Mouse (Mus musculus) MEL (cell line): ENCODE measurements around the gene Tnip3. TPM values are rescaled to one million over a fixed set of nuclear protein-coding genes. Genes with fewer than 3 reads are reported as not detected.

Experiments
- DNase-seq: peaks from one replicate; pipeline ENCODE4 v3.0.0; 2011; ENCODE audit warnings: low read depth, low spot score
- H3K27ac ChIP-seq: 2 replicates; pipeline ENCODE4 v1.5.1; 2012; ENCODE audit warnings: low read depth, mild to moderate bottlenecking, control low read depth, low read length, moderate library complexity; ENCODE audit not compliant: control insufficient read depth
- H3K27me3 ChIP-seq, 2 experiments: fragments of 150-350 bp in 1 of 2; sonication (generic) in 1 of 2; 2 replicates each; pipeline ENCODE4 v1.6.1; 2012; ENCODE audit warnings: low read length in 2 of 2, mild to moderate bottlenecking in 2 of 2, improper control_type of control experiment in 1 of 2, moderate library complexity in 1 of 2; ENCODE audit not compliant: insufficient read depth in 2 of 2, control insufficient read depth in 1 of 2
- H3K36me3 ChIP-seq, 2 experiments: 2 replicates each; pipeline ENCODE4 v1.6.1; 2012 to 2014; ENCODE audit warnings: low read length in 2 of 2, improper control_type of control experiment in 1 of 2, inconsistent platforms in 1 of 2, mild to moderate bottlenecking in 1 of 2; ENCODE audit not compliant: insufficient read depth in 2 of 2, control insufficient read depth in 1 of 2
- H3K4me1 ChIP-seq, 2 experiments: fragments of 150-350 bp in 1 of 2; sonication (generic) in 1 of 2; 2 replicates each; pipeline ENCODE4 v1.6.1; 2012; ENCODE audit warnings: low read length in 2 of 2, improper control_type of control experiment in 1 of 2, mild to moderate bottlenecking in 1 of 2; ENCODE audit not compliant: insufficient read depth in 2 of 2, control insufficient read depth in 1 of 2
- H3K4me3 ChIP-seq, 2 experiments: fragments of 150-350 bp in 1 of 2; sonication (generic) in 1 of 2; 2 replicates each; pipeline ENCODE4 v1.5.1; 2012; ENCODE audit warnings: low read depth in 2 of 2, low read length in 2 of 2, mild to moderate bottlenecking in 2 of 2, moderate library complexity in 2 of 2, control low read depth in 1 of 2, improper control_type of control experiment in 1 of 2; ENCODE audit not compliant: control insufficient read depth in 1 of 2, insufficient read depth in 1 of 2
- H3K79me2 ChIP-seq: 2 replicates; pipeline ENCODE4 v1.6.1; 2012; ENCODE audit warnings: mild to moderate bottlenecking, low read length, moderate library complexity; ENCODE audit not compliant: control insufficient read depth, poor library complexity, insufficient read depth
- H3K9ac ChIP-seq: 2 replicates; pipeline ENCODE4 v1.6.1; 2012; ENCODE audit warnings: low read depth, mild to moderate bottlenecking, control low read depth, low read length, moderate library complexity; ENCODE audit not compliant: control insufficient read depth, poor library complexity, severe bottlenecking
- H3K9me3 ChIP-seq: fragments of 150-350 bp; sonication (generic); replicated peaks from 2 replicates; pipeline ENCODE4 v1.6.1; 2012; ENCODE audit warnings: mild to moderate bottlenecking, low read length, improper control_type of control experiment, moderate library complexity; ENCODE audit not compliant: insufficient read depth
- BHLHE40 ChIP-seq: IDR thresholded peaks from 2 replicates; pipeline ENCODE4 v1.6.1; 2012; ENCODE audit warnings: low read depth, mild to moderate bottlenecking, inconsistent platforms, low read length, improper control_type of control experiment, borderline replicate concordance
- CTCF ChIP-seq, 3 experiments: IDR thresholded peaks in 2 of 3; conservative IDR thresholded peaks in 1 of 3; 2 replicates each; pipeline ENCODE4 v1.5.1; 2011 to 2012; ENCODE audit warnings: low read length in 3 of 3, low read depth in 2 of 3, mild to moderate bottlenecking in 2 of 3, improper control_type of control experiment in 1 of 3, inconsistent platforms in 1 of 3, mixed read lengths in 1 of 3, moderate library complexity in 1 of 3; ENCODE audit not compliant: control insufficient read depth in 1 of 3, insufficient read depth in 1 of 3, poor library complexity in 1 of 3, severe bottlenecking in 1 of 3
- ELF1 ChIP-seq: IDR thresholded peaks from 2 replicates; pipeline ENCODE4 v1.6.1; 2014; ENCODE audit warnings: low read depth, mild to moderate bottlenecking, inconsistent platforms, low read length, improper control_type of control experiment, moderate library complexity
- EP300 ChIP-seq, 2 experiments: IDR thresholded peaks; 2 replicates each; pipeline ENCODE4 v1.6.1; 2011; ENCODE audit warnings: improper control_type of control experiment in 2 of 2, low read length in 2 of 2, low read depth in 1 of 2, mild to moderate bottlenecking in 1 of 2
- ETS1 ChIP-seq: IDR thresholded peaks from 2 replicates; pipeline ENCODE4 v1.6.1; 2012; ENCODE audit warnings: low read depth, mild to moderate bottlenecking, inconsistent platforms, low read length, improper control_type of control experiment, moderate library complexity
- GATA1 ChIP-seq: IDR thresholded peaks from 2 replicates; pipeline ENCODE4 v1.6.1; 2011; ENCODE audit warnings: low read depth, low read length, improper control_type of control experiment
- JUND ChIP-seq: IDR thresholded peaks from 2 replicates; pipeline ENCODE4 v1.6.1; 2011; ENCODE audit warnings: low read depth, mild to moderate bottlenecking, improper control_type of control experiment, low read length
- KAT2A ChIP-seq: conservative IDR thresholded peaks from 2 replicates; pipeline ENCODE4 v1.6.1; 2012; ENCODE audit warnings: low read depth, low read length, improper control_type of control experiment, inconsistent platforms
- MAZ ChIP-seq: IDR thresholded peaks from 2 replicates; pipeline ENCODE4 v1.6.1; 2012; ENCODE audit warnings: low read depth, mild to moderate bottlenecking, inconsistent platforms, low read length, improper control_type of control experiment
- MEF2A ChIP-seq: IDR thresholded peaks from 2 replicates; pipeline ENCODE4 v1.6.1; 2014; ENCODE audit warnings: low read depth, mild to moderate bottlenecking, inconsistent platforms, low read length, improper control_type of control experiment; ENCODE audit not compliant: poor library complexity, insufficient replicate concordance, severe bottlenecking; ENCODE audit errors: extremely low read depth
- MXI1 ChIP-seq: IDR thresholded peaks from 2 replicates; pipeline ENCODE4 v1.6.1; 2011; ENCODE audit warnings: mild to moderate bottlenecking, low read depth, low read length, improper control_type of control experiment
- NRF1 ChIP-seq: IDR thresholded peaks from 2 replicates; pipeline ENCODE4 v1.6.1; 2014; ENCODE audit warnings: low read depth, mild to moderate bottlenecking, inconsistent platforms, low read length, improper control_type of control experiment, moderate library complexity; ENCODE audit not compliant: poor library complexity, insufficient read depth, severe bottlenecking
- RCOR1 ChIP-seq: IDR thresholded peaks from 2 replicates; pipeline ENCODE4 v1.6.1; 2012; ENCODE audit warnings: low read depth, mild to moderate bottlenecking, inconsistent platforms, low read length, improper control_type of control experiment
- SIN3A ChIP-seq: IDR thresholded peaks from 2 replicates; pipeline ENCODE4 v1.6.1; 2012; ENCODE audit warnings: low read length, improper control_type of control experiment, inconsistent platforms
- TAL1 ChIP-seq: IDR thresholded peaks from 2 replicates; pipeline ENCODE4 v1.6.1; 2012; ENCODE audit warnings: mild to moderate bottlenecking, inconsistent platforms, low read length, moderate library complexity, mixed read lengths
- TBP ChIP-seq: IDR thresholded peaks from 2 replicates; pipeline ENCODE4 v1.8.0; 2011; ENCODE audit warnings: low read depth, low read length, improper control_type of control experiment
- TCF12 ChIP-seq: IDR thresholded peaks from 2 replicates; pipeline ENCODE4 v1.6.1; 2014; ENCODE audit warnings: low read depth, mild to moderate bottlenecking, inconsistent platforms, low read length, improper control_type of control experiment, moderate library complexity
- UBTF ChIP-seq: IDR thresholded peaks from 2 replicates; pipeline ENCODE4 v1.6.1; 2012; ENCODE audit warnings: low read depth, mild to moderate bottlenecking, inconsistent platforms, low read length, improper control_type of control experiment, moderate library complexity, borderline replicate concordance; ENCODE audit not compliant: insufficient read depth
- USF1 ChIP-seq: IDR thresholded peaks from 2 replicates; pipeline ENCODE4 v1.6.1; 2014; ENCODE audit warnings: low read depth, mild to moderate bottlenecking, inconsistent platforms, low read length, improper control_type of control experiment, moderate library complexity
- USF2 ChIP-seq, 2 experiments: IDR thresholded peaks; 2 replicates each; pipeline ENCODE4 v1.6.1; 2011 to 2012; ENCODE audit warnings: improper control_type of control experiment in 2 of 2, low read length in 2 of 2, borderline replicate concordance in 1 of 2, inconsistent platforms in 1 of 2, low read depth in 1 of 2, mild to moderate bottlenecking in 1 of 2; ENCODE audit not compliant: insufficient read depth in 1 of 2
- ZC3H11A ChIP-seq: IDR thresholded peaks from 2 replicates; pipeline ENCODE4 v1.6.1; 2012; ENCODE audit warnings: low read depth, mild to moderate bottlenecking, inconsistent platforms, low read length, improper control_type of control experiment
- ZMIZ1 ChIP-seq: IDR thresholded peaks from 2 replicates; pipeline ENCODE4 v1.6.1; 2012; ENCODE audit warnings: low read depth, mild to moderate bottlenecking, inconsistent platforms, low read length, improper control_type of control experiment, moderate library complexity
- ZNF384 ChIP-seq: IDR thresholded peaks from 2 replicates; pipeline ENCODE4 v1.6.1; 2012; ENCODE audit warnings: low read depth, mild to moderate bottlenecking, inconsistent platforms, low read length, improper control_type of control experiment
- polyA plus RNA-seq, 2 experiments: library from polyadenylated mRNA; stranded (reverse) in 1 of 2; unstranded in 1 of 2; fragments of >175 nt in 1 of 2; fragments of >200 nt in 1 of 2; gene quantifications; 2 replicates each; pipeline versions ENCODE4 v1.2.1 to v1.2.4; 2012; ENCODE audit warnings: low replicate concordance in 2 of 2, low read depth in 1 of 2; ENCODE audit not compliant: insufficient read length in 2 of 2, insufficient read depth in 1 of 2, missing spikeins in 1 of 2
- total RNA-seq: library from RNA; depleted of rRNA; stranded (reverse); fragments of 300-350 nt; gene quantifications from 2 replicates; pipeline ENCODE4 v1.2.3, GENCODE M21; 2012

Tnip3 gene
- total and polyA plus RNA-seq, 3 experiments: 0.99 TPM; not detected in 2

DNA sequence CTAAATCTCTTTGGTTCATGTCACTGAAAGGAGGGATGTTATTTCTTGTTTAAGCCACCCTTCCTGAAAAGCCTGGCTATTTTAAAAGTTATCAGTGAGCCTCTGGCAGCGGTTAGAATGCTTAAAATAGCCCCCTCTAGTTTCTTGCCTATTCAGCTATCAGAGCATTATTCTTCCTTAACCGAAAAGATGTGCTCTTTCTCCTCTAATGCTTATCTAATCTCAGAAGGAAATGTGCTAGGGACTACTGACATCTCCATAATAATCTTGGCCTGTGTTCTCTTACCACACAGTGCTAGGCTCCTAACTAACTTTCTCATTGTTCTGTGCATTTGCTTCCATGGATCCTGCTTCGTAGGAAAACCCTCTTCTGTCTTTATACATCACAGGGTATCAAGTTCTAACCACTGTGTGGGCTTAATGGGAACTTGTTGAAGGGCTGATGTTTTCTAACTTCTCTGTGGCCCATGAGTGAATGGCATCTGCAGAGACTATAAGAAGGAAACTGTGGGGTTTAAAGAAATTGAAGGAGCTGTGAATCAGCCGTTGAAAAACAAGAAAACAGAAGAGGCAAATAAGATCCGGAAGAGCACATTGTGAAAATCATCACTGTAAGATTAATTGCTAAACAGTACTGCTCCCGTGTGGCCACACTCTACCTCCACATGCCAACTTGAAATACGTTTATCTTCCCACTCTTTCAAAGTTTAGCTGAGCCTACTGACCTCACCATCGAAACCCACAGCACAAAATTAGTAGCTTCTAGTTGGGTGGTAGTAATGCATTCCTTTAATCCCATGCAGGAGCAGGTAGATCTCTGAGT, 53.2 kb downstream of the Tnip3 start (continued):
- TF ChIP-seq USF2 (IDR thresholded peaks at IDR 0.05; ENCODE audit: borderline replicate concordance in 1 of 2, insufficient read depth in 1 of 2, low read depth in 1 of 2, low read length in 2 of 2): no peak
- no peak for TF ChIP-seq TBP
- peak; percentile 99 for TF ChIP-seq MEF2A
- peak; percentile 72 for TF ChIP-seq SIN3A
- peak; percentile 90 for TF ChIP-seq TCF12
- peak; percentile 93 for TF ChIP-seq GATA1
- no peak for TF ChIP-seq NRF1
- no peak for TF ChIP-seq ZMIZ1
- TF ChIP-seq ETS1: peak; percentile 94
- no peak for TF ChIP-seq ZNF384
- no peak for TF ChIP-seq USF1
- no peak for TF ChIP-seq JUND
- TF ChIP-seq TAL1: no peak
- TF ChIP-seq UBTF: no peak

DNA sequence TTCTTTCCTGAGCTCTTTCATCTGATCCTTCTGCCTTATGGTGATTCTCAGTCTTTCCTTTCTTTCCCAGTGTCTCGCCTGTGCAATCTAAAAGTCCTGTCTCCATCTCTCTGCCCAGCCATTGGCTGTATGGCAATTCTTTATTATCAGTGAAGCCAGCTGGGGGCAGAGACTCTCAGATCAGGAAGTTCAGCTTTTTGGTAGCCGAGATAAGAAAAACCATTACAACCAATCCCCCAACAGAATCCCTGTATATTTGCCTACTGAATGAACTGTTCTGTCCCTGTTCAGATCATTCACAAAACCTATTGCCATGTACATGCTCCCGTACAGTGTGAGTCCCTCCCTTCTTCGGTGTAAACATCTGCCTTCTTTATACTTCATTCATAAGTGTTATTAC, 57.9 kb downstream of the Tnip3 start:
- peaks cover 0 to 46% of the 10 kb centered on the region in 2 experiments; a peak in 2 of 4 replicates for H3K36me3 ChIP-seq
- TF ChIP-seq USF1 (no peak), ETS1 (peak; percentile 96), MAZ (0 out of 2 replicates have a peak, but pooled peaks have one; percentile 4), ELF1 (peak; percentile 74), MXI1 (0 out of 2 replicates have a peak, but pooled peaks have one; percentile 22), CTCF (IDR thresholded peaks at IDR 0.05 in 2 of 3, conservative IDR thresholded peaks at IDR 0.05 in 1 of 3; ENCODE audit: control insufficient read depth in 1 of 3, insufficient read depth in 1 of 3, low read depth in 2 of 3, low read length in 3 of 3, poor library complexity in 1 of 3, severe bottlenecking in 1 of 3) (no peak), TBP (0 out of 2 replicates have a peak, but pooled peaks have one; percentile 26), BHLHE40 (no peak; the same call in 1 of the 2 replicates), TCF12 (peak; percentile 99), KAT2A (no peak), GATA1 (peak; percentile 99), ZC3H11A (peak; percentile 56), SIN3A (peak; percentile 83), EP300 (IDR thresholded peaks at IDR 0.05; ENCODE audit: low read depth in 1 of 2, low read length in 2 of 2) (peak; percentile 98), RCOR1 (peak; percentile 98), TAL1 (peak; percentile 93)
- peak overlapping the region; percentile 31; the same call in 1 of the 2 replicates for H3K27ac ChIP-seq
- H3K9ac ChIP-seq: no peak overlapping the region
- peak; percentile 78 for DNase-seq
- H3K4me3 ChIP-seq: no peak overlapping the region
- H3K4me1 ChIP-seq: peaks cover 22 to 25% of the 10 kb centered on the region in 2 experiments
- no peaks in the 10 kb centered on the region for H3K9me3 ChIP-seq
- no peaks in the 10 kb centered on the region for H3K27me3 ChIP-seq
- no peaks in the 10 kb centered on the region for H3K79me2 ChIP-seq
